Mouse (Mus musculus): ENCODE measurements around the gene Cdca7.

Gene Cdca7

GRCm38 (mm10) chr2:72491650-72492049, 15.7 kb downstream of the Cdca7 start:
- CTCF ChIA-PET = interaction anchor here (0.6 kb wide), 1 partner anchor 15 kb away, joined by 3 read pairs; no protein-coding TSS in a partner anchor

- CTCF ChIA-PET = interaction anchor here (0.6 kb wide), 1 partner anchor 1130 kb away, joined by 4 read pairs; no protein-coding TSS in a partner anchor
Measured at GRCm38 (mm10) chr2:72493039-72493438, 17.1 kb downstream of the Cdca7 start.

GRCm38 (mm10) chr2:72499074-72499721, 23.2 kb downstream of the Cdca7 start:
- CTCF ChIA-PET = no interaction called here

- CTCF ChIA-PET = no interaction called here
Measured at GRCm38 (mm10) chr2:72499782-72500411, 23.9 kb downstream of the Cdca7 start.

GRCm38 (mm10) chr2:72502041-72502813, 26.3 kb downstream of the Cdca7 start:
- CTCF ChIA-PET = no interaction called here

GRCm38 (mm10) chr2:72503646-72504045, 27.7 kb downstream of the Cdca7 start:
- CTCF ChIA-PET = no interaction called here

- CTCF ChIA-PET = no interaction called here
Measured at GRCm38 (mm10) chr2:72507855-72508635, 32.1 kb downstream of the Cdca7 start.

GRCm38 (mm10) chr2:72508891-72509290, 32.9 kb downstream of the Cdca7 start:
- CTCF ChIA-PET = no interaction called here

GRCm38 (mm10) chr2:72515526-72515925, 39.6 kb downstream of the Cdca7 start:
- CTCF ChIA-PET = interaction anchor here (0.7 kb wide), 1 partner anchor 761 kb away, joined by 4 read pairs; no protein-coding TSS in a partner anchor

GRCm38 (mm10) chr2:72515971-72516719, 40.2 kb downstream of the Cdca7 start:
- CTCF ChIA-PET = interaction anchor here (0.7 kb wide), 1 partner anchor 760 kb away, joined by 4 read pairs; no protein-coding TSS in a partner anchor

- CTCF ChIA-PET = no interaction called here
Measured at GRCm38 (mm10) chr2:72516720-72517089, 40.7 kb downstream of the Cdca7 start.

GRCm38 (mm10) chr2:72524022-72524421, 48.1 kb downstream of the Cdca7 start:
- CTCF ChIA-PET = no interaction called here

- CTCF ChIA-PET = no interaction called here
Measured at GRCm38 (mm10) chr2:72525556-72525955, 49.6 kb downstream of the Cdca7 start.

- CTCF ChIA-PET = no interaction called here
Measured at GRCm38 (mm10) chr2:72529026-72529357, 53.0 kb downstream of the Cdca7 start.

GRCm38 (mm10) chr2:72529358-72530319, 53.7 kb downstream of the Cdca7 start:
- CTCF ChIA-PET = no interaction called here

- CTCF ChIA-PET = no interaction called here
Measured at GRCm38 (mm10) chr2:72535889-72536288, 59.9 kb downstream of the Cdca7 start.

Data from spleen, embryonic (tissue).